8 mouse cellular contexts compared by ENCODE assay signal in genomic region chr10:25434358-25435044, GRCm38 (mm10).
A peak's percentile ranks its signal among the peaks of the same experiment; 100 is the strongest.
DNase-seq lines count a peak whose midpoint lies in the region; ATAC-seq lines count a peak whose summit lies in the region.

No protein-coding gene starts in this region.

- no peak overlapping the region for H3K4me3 ChIP-seq in forebrain, embryonic 10.5 days
- no peak overlapping the region for H3K4me3 ChIP-seq in forebrain, embryonic 15.5 days
- H3K4me3 ChIP-seq in kidney, embryonic 16.5 days (ENCODE audit: low read length) = no peak overlapping the region
- H3K4me3 ChIP-seq in macrophage (ENCODE audit: inconsistent target) = no peak overlapping the region

- no peaks in the 10 kb centered on the region for H3K36me3 ChIP-seq in forebrain, embryonic 10.5 days (replicated peaks)
- no peaks in the 10 kb centered on the region for H3K36me3 ChIP-seq in forebrain, embryonic 15.5 days
- no peaks in the 10 kb centered on the region for H3K36me3 ChIP-seq in kidney, embryonic 16.5 days (ENCODE audit: insufficient read depth, low read length)
- no peaks in the 10 kb centered on the region for H3K36me3 ChIP-seq in macrophage (ENCODE audit: inconsistent target)

- no peak for ATAC-seq in forebrain, embryonic 15.5 days (replicated peaks)
- ATAC-seq in kidney, embryonic 16.5 days (ENCODE audit: low FRiP score, low TSS enrichment) = peak; percentile 49; the same call in 1 of the 2 replicates

- no peak overlapping the region for H3K9ac ChIP-seq in forebrain, embryonic 15.5 days (replicated peaks)
- H3K9ac ChIP-seq in kidney, embryonic 16.5 days (replicated peaks; ENCODE audit: low read length) = no peak overlapping the region

- no peak for DNase-seq in forebrain, embryonic 10.5 days (ENCODE audit: extremely low spot score, low spot score)
- peak; percentile 50 to 72 for DNase-seq in heart, adult 18-20 months
- DNase-seq in urinary bladder, adult 2 months (ENCODE audit: low spot score) = no peak
- DNase-seq in frontal cortex, postnatal 14 days (ENCODE audit: low spot score in 2 of 2) = no peak
- no peak for DNase-seq in layer of hippocampus, adult 8-10 months (ENCODE audit: low spot score in 2 of 2)

- no peak overlapping the region for H3K4me2 ChIP-seq in forebrain, embryonic 15.5 days (replicated peaks)
- no peak overlapping the region for H3K4me2 ChIP-seq in kidney, embryonic 16.5 days (replicated peaks; ENCODE audit: low read depth, low read length)

- WGBS in forebrain, embryonic 10.5 days = 81% methylated on average over 13 of the region's 13 CpGs
- WGBS in forebrain, embryonic 15.5 days = 73% methylated on average over 13 of the region's 13 CpGs
- 38% methylated on average over 13 of the region's 13 CpGs for WGBS in kidney, embryonic 16.5 days
- WGBS in macrophage (ENCODE audit: missing documents) = 30% methylated on average over 13 of the region's 13 CpGs

- peaks cover 34% of the 10 kb centered on the region for H3K4me1 ChIP-seq in forebrain, embryonic 10.5 days
- no peaks in the 10 kb centered on the region for H3K4me1 ChIP-seq in forebrain, embryonic 15.5 days
- H3K4me1 ChIP-seq in kidney, embryonic 16.5 days (ENCODE audit: insufficient read depth, low read length) = peaks cover 39% of the 10 kb centered on the region

- peak overlapping the region; percentile 35; the same call in 1 of the 2 replicates for H3K27ac ChIP-seq in forebrain, embryonic 10.5 days
- no peak overlapping the region for H3K27ac ChIP-seq in forebrain, embryonic 15.5 days (replicated peaks)
- peak overlapping the region; percentile 9; the same call in 1 of the 2 replicates for H3K27ac ChIP-seq in kidney, embryonic 16.5 days (ENCODE audit: low read length)
- H3K27ac ChIP-seq in macrophage = peak overlapping the region; percentile 58

- no peaks in the 10 kb centered on the region for H3K9me3 ChIP-seq in forebrain, embryonic 10.5 days
- no peaks in the 10 kb centered on the region for H3K9me3 ChIP-seq in forebrain, embryonic 15.5 days
- no peaks in the 10 kb centered on the region for H3K9me3 ChIP-seq in kidney, embryonic 16.5 days (ENCODE audit: low read length)

- H3K27me3 ChIP-seq in forebrain, embryonic 10.5 days (ENCODE audit: poor library complexity, severe bottlenecking) = no peaks in the 10 kb centered on the region
- no peaks in the 10 kb centered on the region for H3K27me3 ChIP-seq in forebrain, embryonic 15.5 days
- H3K27me3 ChIP-seq in kidney, embryonic 16.5 days (ENCODE audit: insufficient read depth, low read length) = no peaks in the 10 kb centered on the region

- H3K79me2 ChIP-seq in macrophage (ENCODE audit: inconsistent target) = peaks cover 91% of the 10 kb centered on the region

Comparison
In these comparisons a context has a peak if more than half of its experiments do, and no peak if none do; other contexts are left out.
1. DNase-seq: peak in heart, adult 18-20 months (2 of 2); none in forebrain, embryonic 10.5 days (single experiment), urinary bladder, adult 2 months (single experiment), frontal cortex, postnatal 14 days (0 of 2) and layer of hippocampus, adult 8-10 months (0 of 2).